Mouse (Mus musculus) ES-Bruce4 (cell line): ENCODE results near the gene 5330417C22Rik.

Source experiments
- CTCF ChIP-seq: IDR thresholded peaks from one replicate; pipeline ENCODE4 v1.8.1; 2011; ENCODE audit warnings: low read depth, low read length
- EP300 ChIP-seq: IDR thresholded peaks from 2 replicates; pipeline ENCODE4 v1.6.1; 2011; ENCODE audit warnings: low read depth, low read length; ENCODE audit not compliant: insufficient read depth
- POLR2A ChIP-seq: IDR thresholded peaks from one replicate; pipeline ENCODE4 v1.8.1; 2011; ENCODE audit warnings: low read length; ENCODE audit not compliant: insufficient read depth

DNA sequence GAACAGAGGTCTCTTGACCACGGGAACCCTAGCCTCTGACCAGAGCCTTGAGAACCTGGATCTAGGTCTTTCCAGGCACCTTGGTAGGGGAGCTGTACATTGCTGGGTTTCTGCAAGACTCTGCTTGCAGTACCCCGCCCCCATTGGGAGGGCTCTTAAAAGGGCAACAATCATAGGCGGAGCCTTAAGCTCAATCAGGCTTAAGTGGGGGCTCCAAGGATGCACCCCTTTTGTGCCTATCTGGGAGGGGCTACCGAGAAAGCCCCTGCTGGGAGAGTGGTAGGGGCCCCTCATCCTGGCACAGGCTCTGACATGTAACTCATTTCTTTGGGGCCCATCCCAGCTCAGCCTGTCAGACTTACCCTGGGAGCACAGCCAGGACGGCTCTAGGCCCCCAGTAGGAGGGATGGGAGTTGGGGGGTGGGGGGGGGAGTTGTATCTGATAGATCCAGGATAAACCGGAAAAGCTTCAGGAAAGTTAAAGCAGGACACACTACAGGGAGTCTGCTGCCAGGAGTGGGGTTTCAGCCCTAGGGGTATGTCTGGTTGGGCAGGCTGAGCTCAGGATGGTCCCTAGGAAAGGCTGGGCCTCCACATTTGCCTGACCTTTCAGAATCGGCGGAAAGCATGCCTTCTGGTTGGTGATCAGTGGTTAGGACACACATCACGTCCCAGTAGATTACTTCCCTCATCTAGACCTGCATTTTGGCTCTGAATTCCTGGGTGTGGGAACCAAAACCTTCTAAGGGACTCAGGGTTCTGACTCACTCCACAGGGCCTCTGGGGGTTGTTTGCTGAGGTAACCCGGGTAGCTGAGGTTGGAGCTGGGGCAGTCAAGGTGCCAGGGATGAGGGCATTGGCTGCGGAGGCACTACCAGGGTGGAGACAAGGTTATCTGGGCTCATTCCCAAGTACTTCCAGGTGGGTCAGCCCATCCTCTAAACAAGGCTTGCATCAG, 112.2 kb downstream of the 5330417C22Rik start:
- no peak for TF ChIP-seq CTCF
- TF ChIP-seq POLR2A: no peak
- TF ChIP-seq EP300: no peak
